ENCODE assay signal across 18 mouse cellular contexts in the genomic region with DNA sequence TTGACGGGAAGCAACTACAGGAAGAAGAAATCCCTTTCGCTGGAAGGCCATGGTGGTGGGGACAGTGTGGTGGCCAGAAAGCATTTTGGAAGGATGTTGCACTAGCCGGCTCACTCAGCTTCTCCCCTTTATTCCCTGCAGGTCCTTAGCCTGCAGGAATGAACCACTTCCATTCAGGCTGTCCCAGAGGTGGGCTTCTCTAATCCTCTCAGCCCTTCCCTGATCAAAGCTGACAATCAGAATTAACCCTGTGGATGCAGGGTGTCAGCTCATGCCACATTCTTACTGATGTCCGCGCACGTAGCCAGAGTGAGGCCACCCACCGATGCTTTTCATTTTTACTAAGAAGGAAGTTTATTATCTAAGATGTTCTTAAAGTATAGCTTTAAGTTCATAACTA.
"Had no signal": no experiment of that assay in that cellular context is flagged by ENCODE, and none has a peak within 500 bp of the region (broad histone marks: within the 10 kb centered on the region; RNA-seq: fewer than 3 reads in every experiment).

No protein-coding gene starts in this region.

- H3K27ac ChIP-seq: liver, embryonic 13.5 days; macrophage; neural tube, embryonic 13.5 days; stomach, postnatal 0 days had no signal

- H3K36me3 ChIP-seq: liver, embryonic 13.5 days; neural tube, embryonic 13.5 days had no signal

- H3K27me3 ChIP-seq: liver, embryonic 13.5 days; neural tube, embryonic 13.5 days had no signal

- DNase-seq: kidney, adult 18-20 months; kidney, adult 9 months; kidney, postnatal 14 days; kidney, postnatal 4 days; liver, embryonic 13.5 days; lung, adult 2 months; lung, postnatal 14 days; midbrain, embryonic 14.5 days; right cerebral cortex, adult 18-20 months; right cerebral cortex, postnatal 14 days; right cerebral cortex, postnatal 4 days; thymus, adult 2 months; thymus, postnatal 14 days; thymus, postnatal 4 days had no signal

- H3K9me3 ChIP-seq: liver, embryonic 13.5 days; neural tube, embryonic 13.5 days had no signal

- H3K4me2 ChIP-seq: liver, embryonic 13.5 days; neural tube, embryonic 13.5 days had no signal

- H3K9ac ChIP-seq: liver, embryonic 13.5 days; neural tube, embryonic 13.5 days had no signal

- H3K4me3 ChIP-seq: liver, embryonic 13.5 days; myocyte; neural tube, embryonic 13.5 days had no signal
